Mouse (Mus musculus): Measurements from ENCODE around the gene Tbc1d4.

The Tbc1d4 gene

DNA sequence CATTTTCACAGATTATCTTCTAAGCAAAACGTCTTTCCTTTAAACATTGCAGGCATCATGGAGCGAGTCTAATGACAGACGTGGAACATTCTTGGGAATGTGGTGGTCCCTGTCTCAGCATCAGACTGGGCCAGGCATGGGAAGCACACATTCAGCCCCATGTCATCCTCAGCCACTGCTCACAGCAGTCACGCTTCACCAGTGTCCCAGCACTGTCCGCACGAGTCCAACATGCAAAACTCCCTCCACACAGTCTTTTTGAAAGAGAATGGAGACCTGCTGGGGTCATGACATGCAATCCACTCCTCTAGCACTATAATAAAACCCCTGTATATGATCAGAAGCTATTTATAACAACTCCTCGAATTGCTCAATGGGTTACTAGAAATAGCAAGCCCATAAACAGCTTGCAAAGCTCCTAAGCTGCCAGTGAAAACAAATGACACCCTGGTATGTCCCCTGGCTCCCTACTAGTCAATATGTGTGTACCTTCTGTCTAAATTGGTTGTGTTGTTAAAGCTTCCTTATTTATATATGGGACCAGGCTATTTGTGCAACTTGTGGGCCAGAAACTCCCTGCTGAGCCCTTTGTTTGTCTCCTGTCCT is 76.8 kb downstream of the Tbc1d4 start:
- no peak for DNase-seq (ENCODE audit: low spot score)

DNA sequence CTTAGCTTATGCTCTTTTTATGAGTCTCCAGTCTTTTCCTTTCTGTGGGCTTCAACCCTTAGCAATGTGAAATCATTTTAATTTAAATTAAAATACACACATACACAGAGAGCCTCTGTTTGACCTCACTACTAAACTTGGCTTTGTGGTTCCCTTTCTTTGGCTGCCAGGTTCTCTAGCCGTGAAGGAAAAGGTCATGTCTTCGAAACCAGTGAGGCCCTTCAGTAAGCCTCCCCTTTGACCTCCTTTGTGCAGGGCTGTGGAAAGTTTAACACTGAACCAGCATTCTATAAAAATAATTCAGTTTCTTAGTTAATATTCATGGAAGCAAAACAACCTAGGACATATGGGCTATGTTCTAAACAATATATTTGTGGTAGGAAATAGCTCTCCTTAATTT is 78.5 kb downstream of the Tbc1d4 start:
- no peak for DNase-seq (ENCODE audit: low spot score)

DNA sequence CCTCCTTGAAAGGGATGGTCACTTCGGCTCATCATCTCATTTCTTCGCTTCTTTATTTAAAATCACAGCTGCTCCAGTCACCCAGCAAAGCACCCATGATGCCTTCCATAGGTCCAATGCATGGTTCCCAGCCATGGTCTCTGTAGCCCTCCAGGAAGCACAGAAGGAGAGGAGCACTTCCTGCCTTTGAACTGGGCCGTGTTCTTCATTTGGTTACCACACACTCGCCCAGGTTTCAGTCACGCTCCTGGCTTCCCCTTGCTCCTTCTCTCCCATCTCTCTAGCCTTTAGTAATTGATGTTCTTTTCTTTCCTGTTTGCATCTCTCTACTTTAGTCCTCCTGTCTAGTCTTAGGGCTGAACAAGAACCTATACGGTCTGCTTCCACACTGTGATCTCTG is 79.8 kb downstream of the Tbc1d4 start:
- DNase-seq (ENCODE audit: low spot score): no peak

DNA sequence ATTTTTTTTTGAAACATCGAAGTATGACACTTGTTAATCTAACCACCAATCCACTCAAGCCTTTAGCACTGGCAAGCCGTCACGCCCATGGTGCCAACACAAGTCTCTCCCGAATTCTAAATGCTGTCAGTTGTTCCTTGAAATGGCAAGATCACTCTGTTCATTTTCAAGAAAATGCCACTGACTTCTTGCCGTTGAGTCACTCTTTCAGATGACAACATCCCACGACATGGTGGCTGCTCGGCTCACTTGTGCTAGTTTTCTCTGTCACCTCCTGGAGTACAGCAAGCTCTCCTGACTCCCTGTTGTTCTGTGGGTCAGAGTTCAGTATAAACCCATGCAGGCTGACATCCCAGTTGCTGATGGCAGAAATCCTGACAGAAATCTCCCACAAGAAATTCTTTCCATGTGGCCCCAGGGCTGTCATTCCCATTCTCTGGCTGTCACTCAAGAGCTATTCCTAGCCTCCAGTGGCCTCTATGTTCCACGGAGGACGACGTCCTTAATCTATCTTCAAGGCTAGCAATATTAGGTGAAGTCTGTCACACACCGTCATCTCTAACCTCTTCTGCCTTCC is 81.5 kb downstream of the Tbc1d4 start:
- DNase-seq (ENCODE audit: low spot score): no peak

DNA sequence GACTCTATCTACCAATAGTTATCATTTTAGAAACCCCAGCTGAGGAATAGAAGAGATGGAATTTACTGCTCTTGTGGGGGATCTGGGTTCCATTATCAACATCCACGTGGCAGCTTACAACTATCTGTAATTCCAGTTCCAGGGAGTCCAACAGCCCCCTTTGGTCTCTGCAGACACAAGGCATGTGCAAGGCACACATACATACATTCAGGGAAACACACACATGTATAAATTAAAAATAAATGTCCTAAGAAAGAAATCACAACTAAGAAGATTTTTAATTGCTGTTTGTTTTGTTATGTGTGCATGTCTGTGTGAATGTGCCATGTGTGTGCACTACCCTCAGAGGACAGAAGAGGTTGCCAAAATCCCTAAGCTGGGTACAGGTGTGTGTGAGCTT is 82.5 kb downstream of the Tbc1d4 start:
- no peak for DNase-seq (ENCODE audit: low spot score)

DNA sequence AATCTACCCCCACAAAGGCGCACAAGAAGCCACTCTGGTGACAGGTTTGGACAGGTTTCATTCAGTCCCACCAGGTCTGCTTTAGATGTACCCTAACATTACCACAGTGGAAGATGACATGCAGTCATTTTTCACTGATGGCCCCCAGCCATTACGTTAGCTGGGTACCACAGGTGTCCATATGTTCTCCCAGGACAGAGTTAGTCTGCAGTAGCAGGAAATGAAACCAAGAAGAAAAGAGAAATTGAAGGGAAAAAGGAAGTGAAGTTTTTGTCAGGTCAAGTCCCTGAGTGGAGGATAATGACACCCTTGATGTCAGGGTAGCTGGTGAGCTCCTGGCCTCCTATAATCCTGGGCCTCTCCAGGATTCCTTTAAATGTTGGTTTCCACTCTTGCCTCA is 89.0 kb downstream of the Tbc1d4 start:
- DNase-seq (ENCODE audit: low spot score): no peak

DNA sequence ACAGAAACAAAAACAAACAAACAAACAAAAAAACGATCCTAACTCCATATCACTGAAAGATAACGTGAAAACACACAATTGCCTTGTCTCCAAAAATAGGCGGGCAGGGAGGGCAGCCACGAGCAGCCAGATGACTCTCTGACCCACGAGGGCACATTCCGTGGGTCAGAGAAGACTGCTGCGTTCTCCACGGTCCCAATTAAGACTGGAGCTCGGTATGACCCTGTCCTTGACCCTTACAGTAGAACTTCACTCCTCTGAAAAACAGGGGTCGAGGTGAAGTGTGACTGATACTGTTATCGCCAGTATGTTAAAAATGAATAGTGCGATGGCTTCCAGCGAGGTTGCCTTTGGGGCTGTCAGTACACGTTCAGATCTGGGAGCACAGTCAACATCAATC is 90.7 kb downstream of the Tbc1d4 start:
- DNase-seq (ENCODE audit: low spot score): no peak

DNA sequence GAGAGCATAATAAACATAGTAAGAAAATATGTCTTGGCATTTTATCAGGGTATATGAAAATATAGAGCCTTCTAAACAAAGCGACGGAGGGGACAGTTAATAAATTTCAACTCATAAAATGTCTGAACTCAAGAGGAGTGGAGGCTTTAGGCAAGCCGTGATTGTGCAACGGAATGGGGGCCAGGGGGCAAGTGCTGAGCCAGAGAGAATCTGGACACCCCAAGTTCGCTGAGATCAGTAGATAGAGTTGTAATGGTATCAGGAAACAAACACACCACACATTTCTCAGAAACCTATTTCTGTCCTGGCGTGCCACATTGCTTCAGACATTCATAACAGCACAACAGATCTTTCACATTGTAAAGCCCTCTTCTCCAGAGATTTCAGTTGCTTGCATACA is 91.2 kb downstream of the Tbc1d4 start:
- DNase-seq (ENCODE audit: low spot score): no peak

DNA sequence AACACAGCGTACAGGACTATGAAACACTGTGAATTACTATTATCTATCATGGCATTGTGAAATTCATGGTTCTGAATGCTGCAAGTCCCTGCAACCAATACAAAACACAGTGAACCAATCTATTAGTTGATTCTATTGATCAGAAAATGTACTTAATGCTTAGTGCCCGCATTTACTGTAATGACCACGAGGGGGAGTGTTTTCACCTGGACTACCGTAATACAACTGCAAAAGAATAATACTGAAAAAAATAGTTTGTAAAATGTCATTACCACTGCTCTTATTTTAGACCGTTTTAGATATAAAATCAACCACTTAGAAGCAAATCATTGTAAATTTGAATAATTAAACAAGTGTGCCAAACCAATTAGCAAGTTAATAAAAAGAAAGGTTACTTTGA is 91.7 kb downstream of the Tbc1d4 start:
- DNase-seq (ENCODE audit: low spot score): no peak

DNA sequence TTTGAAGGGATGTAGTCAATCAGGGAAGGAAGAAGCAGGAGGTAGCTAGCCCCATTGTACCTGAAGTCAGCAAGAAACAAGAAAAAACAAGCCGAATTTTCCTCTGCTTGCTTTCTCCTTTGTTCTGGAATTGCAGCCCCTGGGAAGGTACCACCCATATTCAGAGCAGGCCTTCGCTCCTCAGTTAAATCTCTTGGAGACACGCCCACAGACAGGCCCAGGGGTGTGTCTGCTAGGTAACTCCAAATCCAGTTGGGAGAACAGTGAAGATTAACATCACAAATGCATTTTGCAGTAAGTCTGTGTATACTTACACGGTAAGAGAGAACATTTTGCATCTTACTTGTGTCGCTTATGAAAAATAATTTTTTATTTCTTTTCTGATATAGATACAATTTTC is 92.1 kb downstream of the Tbc1d4 start:
- DNase-seq (ENCODE audit: low spot score): no peak

DNA sequence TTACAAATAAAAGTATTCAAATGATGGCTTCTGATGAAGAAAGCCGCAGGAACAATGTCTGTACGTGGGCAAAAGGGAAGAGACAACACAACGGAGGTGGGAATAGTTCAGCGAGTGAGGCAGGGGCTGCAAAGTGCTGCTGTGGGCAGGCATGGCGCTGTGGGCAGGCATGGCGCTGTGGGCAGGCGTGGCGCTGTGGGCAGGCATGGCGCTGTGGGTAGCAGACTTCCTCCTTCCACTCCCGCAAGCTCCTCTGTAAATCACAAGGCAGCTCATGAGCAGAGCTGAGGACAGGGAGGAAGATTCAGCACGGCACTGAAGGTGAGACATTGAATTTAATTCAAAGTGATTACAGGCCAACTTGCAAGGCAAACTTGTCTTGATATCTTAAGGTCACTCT is 93.0 kb downstream of the Tbc1d4 start:
- DNase-seq (ENCODE audit: low spot score): no peak

DNA sequence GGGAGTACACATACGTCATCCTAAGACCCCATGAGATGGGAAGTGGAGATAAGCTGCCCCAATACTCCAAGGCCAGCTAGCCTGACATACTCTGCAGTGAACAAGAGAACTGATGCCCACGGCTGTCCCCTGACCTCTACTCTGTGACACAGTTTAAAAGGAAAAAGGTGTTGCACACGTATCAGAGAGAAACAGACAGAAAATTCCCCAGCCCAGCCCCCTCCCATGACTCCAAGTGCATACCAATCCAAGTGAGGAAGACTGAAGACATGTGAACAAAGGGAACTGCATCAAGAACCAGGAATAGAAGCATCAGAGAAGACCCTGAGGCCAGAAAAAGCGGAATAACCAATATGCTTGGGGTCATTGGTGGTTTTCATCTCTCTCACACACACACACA is 93.7 kb downstream of the Tbc1d4 start:
- DNase-seq (ENCODE audit: low spot score): no peak

DNA sequence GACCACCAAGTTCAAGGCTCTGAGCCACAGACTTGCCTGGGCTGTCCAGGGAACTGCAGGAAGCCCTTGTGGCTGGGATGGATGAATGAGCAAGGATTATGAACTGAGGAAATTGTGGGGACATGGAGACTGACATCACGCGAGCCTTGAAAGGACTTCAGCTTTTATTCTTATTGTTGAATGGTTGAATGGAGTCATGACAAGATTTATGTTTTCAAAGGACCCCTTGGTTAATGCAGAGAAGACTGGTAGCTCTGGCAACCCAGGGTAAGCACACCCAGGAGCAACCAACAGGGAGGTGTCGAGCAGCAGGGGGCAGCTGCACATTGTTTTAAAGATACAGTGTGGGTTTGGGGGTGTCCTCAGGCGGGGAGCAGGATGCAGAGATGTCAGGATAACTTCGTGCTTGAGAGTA is 94.4 kb downstream of the Tbc1d4 start:
- no peak for DNase-seq (ENCODE audit: low spot score)

DNA sequence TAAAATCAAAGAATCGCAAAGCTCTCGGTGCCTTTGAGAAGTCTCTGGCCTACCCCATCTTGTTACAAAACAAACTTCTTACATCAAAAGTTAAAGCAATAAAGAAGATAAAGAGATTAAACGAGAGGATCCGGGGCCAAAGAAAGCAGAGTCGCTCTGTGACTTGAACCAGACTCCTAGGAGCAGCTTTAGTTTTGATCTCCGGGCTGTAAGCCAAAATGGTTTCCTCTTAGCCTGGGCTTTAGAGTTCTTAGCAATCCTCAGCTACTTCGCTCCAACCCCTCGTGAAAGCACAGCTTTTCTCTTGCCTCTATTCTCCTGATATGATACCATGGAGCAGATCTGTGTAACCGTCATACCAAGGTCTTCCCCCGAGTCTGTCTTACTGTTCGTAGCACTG is 95.8 kb downstream of the Tbc1d4 start:
- no peak for DNase-seq (ENCODE audit: low spot score)

DNA sequence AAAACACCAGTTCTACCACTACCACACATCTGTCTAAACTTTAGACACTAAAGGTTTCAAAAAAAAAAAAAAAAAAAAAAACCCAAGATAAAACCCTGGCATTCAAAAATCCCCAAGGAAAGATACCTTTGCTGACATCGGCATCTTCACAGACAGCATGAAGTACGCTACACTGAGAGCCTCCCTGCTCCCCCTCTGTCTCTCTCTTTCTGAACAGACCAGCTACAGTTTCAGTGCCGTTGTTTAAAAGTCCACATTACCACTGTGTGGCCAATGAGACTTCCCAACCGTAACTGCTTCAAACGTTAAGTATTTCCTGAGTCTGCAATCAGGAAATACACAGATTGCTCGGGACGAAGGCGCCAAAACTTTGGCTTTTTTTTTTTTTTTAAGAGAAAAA is 97.6 kb downstream of the Tbc1d4 start:
- DNase-seq (ENCODE audit: low spot score): no peak

DNA sequence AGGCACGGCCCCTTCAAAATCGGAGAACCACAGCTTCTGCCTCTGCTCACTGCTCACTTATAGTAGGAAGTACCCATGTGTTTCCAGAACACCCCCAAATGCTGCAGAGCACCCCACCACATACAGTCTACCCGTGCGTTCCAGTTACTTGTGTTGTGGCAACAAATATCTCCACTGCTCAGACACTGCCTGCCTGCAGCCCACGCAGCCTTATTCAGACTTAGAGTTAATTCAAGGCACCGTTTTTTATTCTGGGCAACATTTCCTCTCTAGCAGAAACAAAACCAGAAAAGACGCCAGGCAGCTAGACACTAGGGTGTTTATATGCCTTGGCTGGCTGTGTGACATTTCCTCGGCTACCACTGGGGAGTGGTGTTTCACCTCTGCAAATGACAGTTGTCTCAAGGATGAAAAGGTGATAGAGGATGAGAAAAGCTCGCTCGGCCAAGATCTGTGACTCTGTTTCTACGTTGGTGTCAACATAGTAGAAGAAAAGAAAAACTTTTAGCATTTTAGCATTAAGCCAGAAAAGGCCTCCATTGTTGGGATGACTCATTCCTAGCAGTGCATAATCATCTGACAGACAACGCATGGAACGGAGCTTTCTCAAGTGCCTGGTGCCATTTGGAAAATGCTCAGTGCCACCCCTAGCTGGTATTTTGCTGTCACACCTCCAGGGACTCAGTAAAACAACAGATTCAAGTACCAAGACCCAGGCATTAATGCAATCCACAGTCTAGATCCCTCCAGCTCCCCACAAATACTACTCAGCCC is 98.3 kb downstream of the Tbc1d4 start:
- no peak for DNase-seq (ENCODE audit: low spot score)

DNA sequence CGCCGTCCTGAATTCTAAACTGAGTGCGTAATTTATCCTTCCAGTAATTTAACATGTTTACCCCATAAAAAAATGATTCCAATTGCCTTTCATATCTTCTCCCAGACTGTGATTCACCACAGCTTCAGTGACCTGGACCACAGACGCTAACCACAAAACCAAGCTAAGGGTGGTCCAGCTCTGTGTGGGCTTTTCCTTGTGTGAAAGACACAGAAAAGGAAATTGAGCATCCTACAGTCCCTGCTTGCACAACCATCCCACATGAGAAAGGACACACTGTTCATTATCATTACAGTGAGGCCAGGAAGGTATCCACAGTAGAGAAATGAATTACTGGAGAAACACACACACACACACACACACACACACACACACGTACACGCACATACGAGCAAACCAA is 99.2 kb downstream of the Tbc1d4 start:
- no peak for DNase-seq (ENCODE audit: low spot score)

DNA sequence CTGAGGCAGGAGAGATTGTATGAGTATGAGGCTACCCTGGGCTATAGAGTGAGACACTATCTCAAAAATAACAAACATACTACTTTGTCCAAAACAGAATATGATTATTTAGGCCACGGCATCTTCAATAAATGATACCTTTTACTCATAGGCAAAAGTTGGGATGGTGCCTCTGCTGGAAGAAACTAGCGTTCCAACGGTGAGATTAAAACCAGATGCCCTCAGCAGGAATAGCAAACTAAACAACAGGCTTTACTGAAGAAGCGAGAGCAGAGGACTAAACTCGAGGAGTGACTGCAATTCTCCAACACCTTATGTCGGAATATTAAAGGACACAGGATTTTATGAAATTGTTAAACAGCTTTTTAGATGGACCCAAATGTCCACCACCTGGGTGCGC is 101.0 kb downstream of the Tbc1d4 start:
- no peak for DNase-seq (ENCODE audit: low spot score)

DNA sequence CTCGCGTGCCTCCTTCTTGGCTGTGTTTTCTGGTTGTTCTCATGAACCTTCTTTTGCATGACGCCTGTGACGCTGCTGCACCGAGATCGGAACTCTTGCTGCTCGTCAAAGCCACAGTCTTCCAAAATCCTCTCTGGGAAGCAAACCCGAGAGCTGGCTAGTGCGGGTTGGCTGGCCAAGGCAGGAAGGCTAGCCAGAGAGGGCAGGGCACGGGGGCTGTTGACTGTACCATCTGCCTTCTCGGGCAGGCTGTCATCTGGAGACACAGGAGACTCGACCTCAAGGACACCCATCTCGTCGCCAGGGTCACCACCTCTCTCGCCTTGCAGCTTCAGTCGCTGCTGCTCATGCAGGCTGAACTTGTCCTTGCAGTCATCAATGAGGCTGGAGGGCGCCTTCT is 101.8 kb downstream of the Tbc1d4 start:
- no peak for DNase-seq (ENCODE audit: low spot score)

DNA sequence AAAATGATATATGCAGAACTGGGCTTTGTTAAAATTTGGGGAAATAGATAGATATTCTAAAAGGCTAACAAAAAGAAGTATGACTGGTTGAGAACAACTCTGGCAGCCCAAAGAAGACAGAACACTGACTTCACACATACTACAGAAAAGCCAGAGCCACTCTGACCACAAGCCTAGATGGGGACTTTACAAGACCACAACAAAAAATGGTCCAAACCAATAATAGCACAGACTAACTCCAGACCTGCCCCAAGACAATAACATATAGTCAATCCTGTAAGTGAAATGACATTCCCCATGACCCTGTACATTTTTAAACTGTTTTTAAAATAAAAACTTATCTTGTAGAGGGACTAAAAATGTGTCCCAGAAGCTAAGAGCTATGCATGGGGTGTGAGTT is 103.2 kb downstream of the Tbc1d4 start:
- no peak for DNase-seq (ENCODE audit: low spot score)

DNA sequence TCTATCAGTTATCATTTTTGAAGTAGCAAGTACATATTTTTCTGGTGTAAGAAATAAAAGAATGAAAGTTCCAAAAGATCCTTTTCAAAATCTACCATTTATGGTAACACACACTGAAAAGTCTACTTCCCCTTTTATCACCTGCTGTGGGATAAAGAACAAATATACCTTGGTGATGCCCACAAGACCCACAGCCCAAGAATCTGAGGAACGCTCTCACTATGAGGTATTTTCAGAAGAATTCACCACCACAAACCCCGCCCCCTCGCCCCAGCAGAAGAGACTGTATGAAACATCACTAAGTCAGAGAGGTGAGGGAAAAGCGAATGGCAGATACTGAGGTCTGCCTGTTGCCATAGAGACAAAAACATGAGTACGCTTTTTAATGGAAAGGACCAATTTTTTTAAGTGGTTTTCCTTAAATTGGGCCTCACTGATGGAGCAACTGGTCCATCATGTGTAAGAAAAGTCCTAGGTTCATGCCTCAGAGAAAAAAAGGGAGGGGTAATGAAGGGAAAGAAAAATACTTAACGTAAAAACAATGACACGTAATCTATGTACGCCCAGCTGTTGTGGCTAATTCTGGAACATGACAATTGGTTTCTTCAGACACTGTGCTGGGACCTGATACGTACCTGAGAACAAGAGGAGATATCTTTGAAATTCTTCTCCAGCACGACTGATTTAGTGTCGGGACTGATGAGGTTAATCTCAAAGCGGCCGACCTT is 104.4 kb downstream of the Tbc1d4 start:
- DNase-seq (ENCODE audit: low spot score): no peak

DNA sequence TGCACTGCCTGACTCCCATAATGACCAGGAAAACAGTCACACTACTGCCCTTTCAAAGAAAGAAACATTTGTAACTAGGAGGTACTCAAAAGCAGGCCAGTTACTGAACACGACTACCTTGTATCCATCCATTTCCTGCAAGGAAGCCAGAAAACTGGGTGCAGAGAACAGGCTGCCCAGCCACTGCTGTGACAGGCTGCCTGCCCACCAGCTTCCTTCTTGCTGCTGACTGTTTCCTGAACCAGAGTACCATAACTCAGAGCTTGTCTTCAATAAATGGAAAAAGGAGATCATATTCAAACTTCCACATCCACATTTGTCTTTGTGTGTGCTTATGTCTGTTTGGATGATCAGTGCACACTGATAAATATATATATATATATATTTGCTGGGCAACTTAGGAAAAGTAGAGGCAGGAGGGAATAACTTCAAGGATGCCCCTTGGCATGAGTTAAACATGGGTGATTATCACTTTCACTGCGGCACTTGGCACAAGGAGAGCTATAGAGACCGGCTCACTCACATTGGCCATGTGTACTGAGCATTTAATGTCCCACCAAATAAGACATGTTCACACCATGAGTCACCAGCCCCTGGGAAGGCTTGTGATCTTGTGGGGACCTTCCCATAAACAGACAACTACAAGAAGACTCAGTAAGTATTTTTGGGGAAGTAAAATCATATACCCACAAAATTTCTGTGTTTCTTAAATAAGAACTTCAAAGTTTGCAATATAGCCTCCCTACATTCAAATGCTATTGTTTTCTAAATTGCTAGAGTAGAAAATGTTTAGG is 105.6 kb downstream of the Tbc1d4 start:
- DNase-seq (ENCODE audit: low spot score): no peak

Data from yolk sac, embryonic 10.5 days (tissue).